Mouse (Mus musculus): ENCODE results near the gene Ccdc163.
"Not testable (repeated sequence)": the region's sequence is repeated elsewhere in the genome, so short reads cannot be mapped to it uniquely, and the experiment has no call there.

The Ccdc163 gene

DNA sequence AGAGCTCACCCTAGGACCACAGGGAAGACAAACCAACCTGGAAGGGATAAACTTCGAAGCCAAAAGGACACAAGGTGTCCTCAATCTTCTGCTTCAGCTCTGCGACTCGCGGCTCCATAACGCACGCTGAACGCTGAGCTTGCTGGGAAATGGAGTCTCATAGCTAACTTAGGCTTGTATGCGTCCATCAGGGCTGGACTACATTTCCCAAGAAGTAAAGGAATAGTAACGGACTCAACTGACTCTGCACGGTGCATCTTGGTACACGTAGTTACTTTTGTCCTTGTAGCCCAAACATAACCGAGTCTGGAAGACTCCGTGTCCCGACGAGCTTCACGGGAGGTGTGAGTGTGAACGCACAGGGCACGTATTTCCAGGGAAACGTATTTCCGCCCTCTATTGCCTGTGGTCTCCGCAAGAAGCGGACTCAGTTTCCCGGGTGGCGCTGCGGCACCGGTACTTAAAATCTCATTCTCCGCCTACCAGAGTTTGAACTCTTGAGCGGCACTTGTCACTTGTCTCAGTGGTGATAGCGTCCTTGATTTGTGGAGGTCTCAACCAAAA, at the start of gene Ccdc163, which contains the start of gene Mmachc:
Gene Ccdc163 (plus strand): TSS at position 309 of the 564 bp plus-strand sequence.
Gene Mmachc (minus strand): TSS at position 206 of the 564 bp plus-strand sequence.
- in situ Hi-C loops (cut with MboI, MseI), result loop anchor here (5.0 to 10.0 kb wide), 2 partner anchors 51 to 287 kb away; partner anchors contain the start of genes Hectd3 and Urod

DNA sequence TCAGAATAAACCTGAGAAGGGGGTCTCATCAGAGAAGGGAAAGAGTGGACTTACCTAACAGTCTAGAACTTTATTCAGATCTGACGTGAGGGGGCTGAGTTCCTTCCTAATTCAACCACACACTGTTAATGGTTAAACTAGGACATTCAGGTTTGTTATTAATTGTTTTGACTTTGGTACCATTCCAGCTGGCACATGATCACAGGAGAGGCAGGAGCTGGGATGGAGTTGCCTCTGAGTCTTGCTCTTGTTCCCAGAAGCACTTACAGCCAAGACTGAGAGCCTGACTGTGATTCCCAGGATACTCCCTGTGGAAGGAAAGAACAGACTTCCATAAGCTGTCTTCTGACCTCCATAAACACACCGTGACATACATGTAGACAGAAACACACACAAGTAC, 48.8 kb upstream of the Ccdc163 start:
- in situ Hi-C loops (cut with MboI, MseI), result loop anchor here (5.0 kb wide), 1 partner anchor 48 kb away; the partner anchor contains the start of genes Ccdc163 and Mmachc

DNA sequence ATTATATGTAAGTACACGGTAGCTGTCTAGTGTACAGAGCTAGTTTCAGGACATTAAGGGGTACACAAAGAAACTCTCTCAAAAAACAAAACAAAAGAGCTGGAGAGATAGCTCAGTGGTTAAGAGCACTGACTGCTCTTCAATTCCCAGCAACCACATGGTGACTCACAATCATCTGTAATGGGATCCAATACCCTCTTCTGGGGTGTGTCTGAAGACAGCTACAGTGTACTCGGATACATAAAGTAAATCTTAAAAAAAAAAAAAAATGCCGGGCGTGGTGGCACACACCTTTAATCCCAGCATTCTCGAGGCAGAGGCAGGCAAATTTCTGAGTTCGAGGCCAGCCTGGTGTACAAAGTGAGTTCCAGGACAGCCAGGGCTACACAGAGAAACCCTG, 48.4 kb upstream of the Ccdc163 start:
- in situ Hi-C loops (cut with MboI, MseI), result loop anchor here (5.0 kb wide), 1 partner anchor 47 kb away; the partner anchor contains the start of genes Ccdc163 and Mmachc

DNA sequence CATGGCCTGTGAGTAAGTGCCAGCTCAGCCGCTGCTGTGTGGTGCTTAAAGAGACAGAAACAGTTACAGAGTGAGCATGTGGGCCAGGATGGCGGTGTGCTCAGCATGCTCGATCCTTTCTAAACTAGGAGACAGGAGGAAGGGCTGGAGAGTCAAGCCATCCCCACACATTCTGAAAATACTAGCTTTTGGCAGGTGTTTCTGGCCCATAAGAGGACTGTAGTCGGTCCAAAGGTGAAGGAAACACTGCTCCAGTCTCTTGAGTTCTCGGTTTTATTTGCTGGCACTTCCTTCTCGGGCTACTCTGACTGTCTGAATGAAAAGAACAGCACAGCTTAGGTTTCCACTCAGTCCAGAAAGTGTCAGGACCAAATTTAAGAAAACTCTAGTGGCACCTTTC, 47.5 kb upstream of the Ccdc163 start:
- in situ Hi-C loops (cut with MboI, MseI), result no loop called here

DNA sequence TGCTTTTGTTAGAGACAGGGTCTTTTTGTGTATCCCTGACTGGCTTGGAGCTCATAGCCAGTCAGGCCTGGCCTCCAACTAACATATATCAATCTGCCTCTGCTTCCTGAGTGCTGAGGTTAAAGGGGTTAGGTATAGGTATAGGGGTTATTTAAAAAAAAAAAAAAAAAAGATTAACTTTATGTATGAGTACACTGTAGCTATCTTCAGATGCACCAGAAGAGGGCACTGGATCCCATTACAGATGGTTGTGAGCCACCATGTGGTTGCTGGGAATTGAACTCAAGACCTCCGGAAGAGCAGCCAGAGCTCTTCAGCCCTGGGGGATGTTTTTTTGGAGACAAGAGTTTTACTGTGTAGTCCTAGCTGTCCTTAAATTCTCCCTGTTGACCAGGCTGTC, 46.3 kb upstream of the Ccdc163 start:
- in situ Hi-C loops (cut with MboI, MseI), result no loop called here

DNA sequence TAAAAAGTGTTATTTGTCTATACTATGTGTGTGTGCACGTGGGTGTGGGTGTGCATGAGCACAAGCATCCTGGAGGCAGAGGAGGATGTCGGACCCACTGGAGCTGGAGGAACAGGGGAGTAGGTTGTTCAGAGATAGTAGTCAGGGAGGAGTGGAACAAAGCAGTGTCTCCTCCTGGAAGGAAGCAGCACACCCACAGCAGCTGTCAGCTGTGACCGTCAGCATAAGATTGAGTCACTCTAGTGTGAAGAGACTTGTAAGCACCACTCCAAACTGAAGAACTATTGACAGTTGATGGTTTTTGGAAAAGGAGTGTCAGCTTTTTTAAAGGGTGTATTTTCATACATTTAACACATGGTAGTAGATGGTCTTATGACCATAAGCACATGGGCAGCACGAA, 41.7 kb upstream of the Ccdc163 start:
- in situ Hi-C loops (cut with MboI, MseI), result no loop called here

DNA sequence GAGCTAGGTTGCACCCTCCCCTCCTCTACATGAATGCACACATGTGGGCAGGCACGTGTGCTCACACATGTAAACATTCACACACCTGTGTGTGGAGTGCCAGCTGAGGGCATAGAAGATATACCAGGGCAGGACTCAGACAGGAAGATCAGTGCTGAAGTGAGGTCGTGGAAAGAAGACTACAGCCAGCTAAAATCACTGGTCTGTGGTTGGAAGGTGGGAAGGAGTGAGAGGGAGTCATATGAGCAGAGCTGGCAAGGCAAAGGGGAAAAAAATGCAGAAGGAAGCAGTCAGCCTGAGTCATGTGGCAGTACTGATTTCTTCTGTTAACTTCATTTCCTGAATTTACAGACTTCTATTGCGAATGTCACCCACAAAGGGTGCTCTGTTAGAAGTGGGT, 40.2 kb upstream of the Ccdc163 start:
- in situ Hi-C loops (cut with MboI, MseI), result no loop called here

DNA sequence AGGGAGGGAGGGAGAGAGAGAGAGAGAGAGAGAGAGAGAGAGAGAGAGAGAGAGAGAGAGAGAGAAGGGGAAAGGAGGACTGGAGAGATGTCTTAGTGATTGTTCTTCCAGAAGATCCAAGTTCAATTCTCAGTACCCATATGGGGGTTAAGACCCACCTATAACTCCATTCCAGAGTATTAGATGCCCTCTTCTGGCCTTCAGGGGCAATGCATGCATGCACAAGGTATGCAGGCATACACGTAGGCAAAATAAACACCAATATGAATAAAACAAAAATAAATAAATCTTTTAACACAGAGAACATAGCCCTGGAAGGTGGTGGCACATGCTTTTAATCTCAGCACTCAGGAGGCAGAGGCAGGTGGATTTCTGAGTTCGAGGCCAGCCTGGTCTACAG, 39.0 kb upstream of the Ccdc163 start:
- in situ Hi-C loops (cut with MboI, MseI), result no loop called here

DNA sequence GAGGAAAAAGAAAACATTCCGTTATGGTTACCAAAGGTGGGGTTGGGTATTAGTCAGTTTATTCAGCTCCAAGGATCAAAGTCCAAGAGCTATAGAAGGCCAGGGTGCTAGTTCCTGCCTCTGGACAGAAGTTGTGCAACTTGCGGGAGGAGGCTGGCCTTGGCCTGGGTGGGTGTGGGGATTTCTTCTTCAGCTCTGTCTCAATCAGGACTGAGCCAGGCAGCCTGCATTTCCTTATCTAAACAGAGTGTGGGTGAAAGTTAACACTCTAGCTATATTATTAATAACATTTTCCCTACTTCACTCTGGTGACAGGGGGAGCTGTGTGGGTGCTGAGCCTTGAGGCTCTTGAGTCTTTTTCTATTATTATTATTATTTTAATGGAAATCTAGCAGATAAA, 35.5 kb upstream of the Ccdc163 start:
- in situ Hi-C loops (cut with MboI, MseI), result no loop called here

DNA sequence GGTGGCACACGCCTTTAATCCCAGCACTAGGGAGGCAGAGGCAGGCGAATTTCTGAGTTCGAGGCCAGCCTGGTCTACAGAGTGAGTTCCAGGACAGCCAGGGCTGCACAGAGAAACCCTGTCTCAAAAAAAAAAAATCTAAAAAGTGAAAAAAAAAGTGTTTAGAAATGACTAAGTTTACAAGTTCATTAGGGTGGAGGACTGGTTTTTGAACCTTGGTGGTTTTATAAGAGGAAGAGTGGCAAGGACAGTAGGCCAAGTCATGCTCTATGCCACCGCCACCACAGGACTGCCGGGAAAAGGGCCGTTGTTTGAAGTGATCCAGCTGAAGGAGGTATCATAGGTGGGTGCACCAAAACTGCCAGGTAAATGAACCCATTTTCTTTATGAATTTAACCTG, 33.5 kb upstream of the Ccdc163 start:
- in situ Hi-C loops (cut with MboI, MseI), result not testable (repeated sequence)

DNA sequence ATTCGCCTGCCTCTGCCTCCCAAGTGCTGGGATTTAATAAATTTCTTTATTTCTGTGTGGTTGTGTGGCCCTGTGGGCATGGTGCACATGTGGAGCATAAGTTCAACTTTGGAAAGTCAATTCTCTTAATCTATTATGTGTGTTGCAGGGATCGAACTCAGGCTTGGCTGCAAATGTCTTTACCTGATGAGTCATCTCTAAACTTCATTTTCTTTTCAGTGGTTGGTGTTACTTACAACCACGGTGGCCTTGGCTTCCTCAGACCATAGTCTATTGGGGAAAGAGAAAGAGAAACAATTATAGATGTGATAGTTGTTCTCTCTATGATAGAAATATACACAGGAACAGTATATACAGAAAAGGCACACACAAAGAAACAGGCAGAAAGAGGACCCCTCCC, 32.3 kb upstream of the Ccdc163 start:
- in situ Hi-C loops (cut with MboI, MseI), result no loop called here

DNA sequence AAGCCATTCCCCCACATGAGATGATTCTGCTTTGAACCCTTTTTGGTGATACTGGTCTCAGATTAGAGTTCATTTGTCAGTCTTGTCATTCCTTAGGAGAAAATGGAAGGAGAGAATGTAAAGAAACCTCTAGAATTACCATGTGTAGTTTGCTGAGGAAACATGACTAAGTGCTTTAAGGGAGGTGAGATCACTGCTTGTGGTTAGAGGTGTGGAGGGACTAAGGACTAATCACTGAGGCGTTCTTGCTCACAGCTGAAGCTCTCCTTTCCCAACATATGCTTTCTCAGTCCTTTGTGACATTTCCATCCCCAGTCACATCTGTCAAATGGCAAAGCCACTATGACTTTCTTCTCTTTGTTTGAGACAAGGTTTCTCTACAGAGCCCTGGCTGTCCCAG, 30.5 kb upstream of the Ccdc163 start:
- in situ Hi-C loops (cut with MboI, MseI), result no loop called here

DNA sequence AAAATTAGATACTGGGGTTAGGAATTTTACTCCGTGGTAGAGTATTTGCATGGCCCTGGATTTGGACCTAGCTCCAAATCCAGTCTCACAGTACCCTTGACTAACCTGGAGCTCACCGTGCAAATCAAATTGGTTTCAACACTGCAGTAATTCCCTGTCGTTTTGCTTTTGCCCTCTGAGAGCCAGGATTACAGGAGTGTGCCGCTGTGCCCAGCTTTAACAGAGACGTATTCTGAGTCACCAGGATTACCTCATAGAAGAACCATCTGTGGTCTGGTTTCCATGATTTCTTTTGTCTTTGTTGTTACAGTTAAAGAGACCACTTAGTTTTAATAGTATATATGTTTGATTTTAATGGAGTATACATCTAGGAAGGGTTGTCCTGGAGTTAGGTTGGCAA, 29.2 kb upstream of the Ccdc163 start:
- in situ Hi-C loops (cut with MboI, MseI), result no loop called here

DNA sequence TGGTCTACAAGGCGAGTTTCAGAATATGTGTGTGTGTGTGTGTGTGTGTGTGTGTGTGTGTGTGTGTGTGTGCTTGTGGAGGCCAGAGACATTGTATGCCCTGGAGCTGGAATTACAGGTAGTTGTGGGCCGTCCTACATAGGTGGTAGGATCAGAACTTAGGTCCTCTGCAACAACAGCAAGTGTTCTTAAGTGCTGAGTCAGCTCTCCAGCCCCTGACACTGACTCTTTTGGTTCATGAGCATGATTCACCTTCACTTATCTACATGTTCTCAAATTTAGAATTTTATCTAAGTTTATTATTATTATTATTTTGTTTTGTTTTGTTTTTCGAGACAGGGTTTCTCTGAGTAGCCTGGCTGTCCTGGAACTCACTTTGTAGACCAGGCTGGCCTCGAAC, 27.8 kb upstream of the Ccdc163 start:
- in situ Hi-C loops (cut with MboI, MseI), result not testable (repeated sequence)

DNA sequence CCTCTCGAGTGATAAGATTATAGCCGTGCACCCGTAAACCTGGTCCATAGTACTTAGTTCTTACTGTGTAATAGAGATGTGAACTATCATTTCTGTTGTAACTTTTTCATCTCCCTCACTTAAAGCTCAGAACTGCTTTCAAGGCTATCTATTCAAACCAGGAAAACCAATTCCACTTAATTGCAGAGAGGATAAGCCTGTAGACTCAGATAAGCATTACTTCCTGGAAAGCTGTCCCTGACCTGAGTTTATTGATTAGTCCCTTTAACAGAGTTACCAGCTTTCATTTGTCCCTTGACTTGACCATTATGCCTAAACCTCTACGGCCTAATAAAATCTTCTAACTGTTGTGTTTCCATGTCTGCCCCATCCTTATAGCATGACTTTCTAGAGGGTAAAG, 24.4 kb upstream of the Ccdc163 start:
- in situ Hi-C loops (cut with MboI, MseI), result no loop called here

DNA sequence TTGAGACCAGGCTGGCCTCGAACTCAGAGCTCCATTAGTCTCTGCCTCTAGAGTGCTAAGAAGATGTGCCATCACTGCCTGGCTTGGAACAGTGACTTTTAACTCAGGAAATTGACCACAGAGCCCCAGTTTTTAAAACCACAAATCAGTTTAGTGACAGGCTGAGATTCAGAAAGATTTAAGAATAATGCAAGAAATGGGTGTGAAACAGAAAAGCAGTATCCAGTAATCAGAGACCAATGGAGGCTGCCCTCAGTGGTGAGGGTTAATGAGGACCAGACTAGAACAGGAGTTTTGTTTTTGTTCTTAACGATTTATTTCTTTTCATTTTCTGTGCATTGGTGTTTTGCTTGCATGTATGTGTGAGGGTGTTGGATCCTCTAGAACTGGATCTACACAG, 23.6 kb upstream of the Ccdc163 start:
- in situ Hi-C loops (cut with MboI, MseI), result no loop called here

DNA sequence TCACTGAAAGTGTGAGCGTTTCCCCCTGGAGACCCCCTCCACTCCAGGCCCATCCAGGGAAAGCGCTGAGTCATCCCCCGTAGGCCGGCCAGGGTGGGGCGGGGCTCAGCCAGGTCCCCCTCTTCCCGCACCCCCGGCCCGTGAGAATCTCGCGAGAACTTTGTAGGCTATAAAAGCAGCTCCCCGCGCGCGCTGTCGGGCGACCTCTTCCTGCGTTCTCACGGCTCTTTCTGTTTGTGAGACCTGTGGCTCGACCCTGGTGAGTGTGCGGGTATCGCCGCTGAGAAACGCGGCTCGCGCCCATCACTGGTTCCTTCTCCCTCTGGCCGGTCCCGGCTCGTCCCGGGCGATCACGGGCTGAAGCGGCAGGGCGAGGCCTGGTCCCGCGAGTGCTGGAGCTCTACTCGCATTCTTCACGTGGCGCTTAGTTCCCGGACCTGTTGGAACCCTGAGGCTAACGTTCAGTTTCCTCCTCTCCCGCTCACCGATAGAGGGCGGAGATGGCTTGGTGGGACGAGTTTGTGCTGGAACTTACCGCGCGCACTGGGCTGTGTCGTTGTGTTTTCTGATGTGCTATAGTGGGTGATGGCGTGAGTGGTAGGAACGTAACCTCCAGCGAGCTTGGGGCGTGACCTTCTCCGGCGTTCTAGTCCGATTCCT, 22.8 kb upstream of the Ccdc163 start, which contains the start of gene Prdx1:
Gene Prdx1 (plus strand): TSS at position 143 of the 660 bp plus-strand sequence.
- in situ Hi-C loops (cut with MboI, MseI), result no loop called here

DNA sequence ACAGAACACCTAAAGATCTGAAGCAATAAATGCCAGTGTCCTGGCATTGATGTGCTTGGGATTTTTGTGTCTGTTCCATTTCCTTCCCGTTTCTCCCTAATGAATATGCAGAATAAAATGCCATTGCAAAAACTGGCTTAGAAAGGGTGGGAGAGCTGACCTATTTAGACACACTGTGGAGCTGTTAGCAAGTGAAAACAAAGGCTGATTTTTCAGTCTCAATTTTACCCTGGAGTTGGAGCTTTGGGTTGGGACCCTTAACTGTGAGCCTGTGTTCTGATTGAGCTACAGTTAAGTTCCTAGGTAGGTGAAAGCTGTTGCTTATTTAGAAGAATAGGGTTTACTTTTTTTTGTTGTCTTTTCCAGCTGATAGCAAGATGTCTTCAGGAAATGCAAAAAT, 21.3 kb upstream of the Ccdc163 start:
- in situ Hi-C loops (cut with MboI, MseI), result no loop called here

DNA sequence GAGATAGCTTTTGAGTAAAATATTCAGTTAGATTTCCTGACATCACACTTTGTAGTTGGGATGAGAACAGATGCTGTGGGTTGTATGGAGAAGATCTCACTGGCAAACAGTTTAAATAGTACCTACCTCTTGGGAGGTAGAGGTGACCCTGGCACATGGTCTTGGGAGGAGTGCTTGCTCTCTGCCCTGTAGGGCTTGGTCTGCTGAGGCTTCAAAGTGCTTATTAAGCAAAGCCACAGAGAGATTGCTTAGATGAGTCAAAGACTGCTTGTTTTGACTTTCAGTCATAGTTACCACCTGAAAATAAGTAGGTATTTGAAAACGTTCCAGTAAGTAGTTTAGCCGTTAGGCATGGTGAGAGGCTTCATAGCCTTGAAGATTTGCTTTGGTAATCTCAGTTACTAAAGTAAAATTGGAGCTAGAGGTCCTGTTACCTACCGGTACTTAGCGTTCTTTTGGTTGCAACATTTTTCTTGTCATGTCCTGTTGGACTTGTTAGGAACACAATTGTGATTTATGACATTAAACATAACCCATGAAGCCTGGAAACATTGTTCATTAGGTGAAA, 18.9 kb upstream of the Ccdc163 start:
- in situ Hi-C loops (cut with MboI, MseI), result no loop called here

DNA sequence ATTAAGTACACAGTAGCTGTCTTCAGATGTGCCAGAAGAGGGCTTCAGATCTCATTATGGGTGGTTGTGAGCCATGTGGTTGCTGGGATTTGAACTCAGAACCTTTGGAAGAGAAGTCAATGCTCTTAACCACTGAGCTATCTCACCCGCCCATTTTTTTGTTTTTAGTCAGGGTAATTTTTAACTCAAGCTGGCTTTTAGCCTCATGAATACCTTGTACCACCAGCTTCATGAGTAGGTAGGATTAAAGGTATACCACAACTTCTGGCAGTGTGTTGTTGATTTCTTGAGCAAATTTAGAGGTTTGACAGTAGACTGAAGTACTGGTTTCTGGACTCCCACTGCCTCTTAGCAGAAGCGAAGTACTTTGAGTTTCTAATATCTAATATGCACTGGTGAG, 16.2 kb upstream of the Ccdc163 start:
- in situ Hi-C loops (cut with MboI, MseI), result loop anchor here (5.0 kb wide), 1 partner anchor 50 kb away; no protein-coding TSS in a partner anchor

DNA sequence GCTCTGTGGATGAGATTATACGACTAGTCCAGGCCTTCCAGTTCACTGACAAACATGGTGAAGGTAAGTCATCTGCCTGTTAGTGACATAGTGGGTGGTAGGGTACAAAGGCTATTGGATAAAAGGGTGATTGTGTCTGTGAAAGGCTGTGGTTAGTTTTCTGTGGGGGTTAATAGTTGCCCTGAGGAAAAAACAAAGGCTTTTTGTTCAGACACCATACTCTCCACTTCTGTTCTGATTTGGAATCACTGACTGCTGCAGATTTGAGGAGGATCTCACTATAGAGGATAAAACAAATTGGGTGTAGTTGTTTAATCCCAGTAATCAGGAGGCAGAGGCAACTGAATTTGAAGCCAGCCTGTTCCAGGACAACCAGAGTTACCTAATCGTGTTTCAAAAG, 14.5 kb upstream of the Ccdc163 start:
- in situ Hi-C loops (cut with MboI, MseI), result loop anchor here (5.0 kb wide), 1 partner anchor 51 kb away; no protein-coding TSS in a partner anchor

DNA sequence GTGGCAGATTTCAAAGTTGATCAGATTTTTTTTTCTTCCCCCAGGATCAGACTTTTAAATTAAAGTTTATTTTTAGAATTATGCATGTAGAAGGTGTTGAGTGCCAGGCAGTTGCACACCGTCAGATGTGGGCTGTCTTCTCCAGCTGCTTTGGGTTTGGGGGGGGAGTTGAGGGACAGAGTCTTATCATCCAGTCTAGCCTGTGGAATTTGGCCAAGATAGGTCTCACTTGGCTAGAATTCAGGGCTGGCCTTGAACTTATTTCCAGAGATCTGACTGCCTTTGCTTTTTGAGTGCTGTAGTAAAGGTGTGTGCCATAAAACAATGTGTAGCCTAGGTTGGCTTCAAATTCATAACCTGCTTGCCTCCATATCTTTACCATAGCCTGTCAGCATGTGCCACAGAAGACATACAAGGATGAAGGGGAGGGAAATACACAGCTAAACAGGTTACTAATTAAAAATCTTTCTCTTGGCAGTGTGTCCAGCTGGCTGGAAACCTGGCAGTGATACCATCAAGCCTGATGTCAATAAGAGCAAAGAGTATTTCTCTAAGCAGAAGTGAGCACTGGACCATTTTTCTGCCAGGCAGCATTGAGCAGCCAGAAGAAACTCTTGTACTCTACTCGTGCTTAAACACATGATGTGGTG, 9.5 kb upstream of the Ccdc163 start:
- in situ Hi-C loops (cut with MboI, MseI), result loop anchor here (5.0 kb wide), 1 partner anchor 102 kb away; the partner anchor contains the start of gene Ccdc17

Data from T-helper 1 cell (primary cell).